Mouse (Mus musculus) c-Kit-positive CD71-positive TER-119-negative erythroid progenitor cells, embryonic 14.5 days (primary cell): Measurements from ENCODE around the gene Ikzf4.

Experiments used
- DNase-seq: peaks from one replicate; pipeline ENCODE4 v3.0.0-alpha.2; 2013; ENCODE audit warnings: low read depth

The Ikzf4 gene

GRCm38 (mm10) chr10:128612433-128613153 lies 33.2 kb downstream of the Ikzf4 start:
- peak; percentile 87 for DNase-seq

GRCm38 (mm10) chr10:128606483-128606882 lies 39.3 kb downstream of the Ikzf4 start:
- DNase-seq = no peak

- no peak for DNase-seq
These were observed 43.2 kb downstream of the Ikzf4 start for GRCm38 (mm10) chr10:128602470-128603128.

GRCm38 (mm10) chr10:128601499-128601898 lies 44.3 kb downstream of the Ikzf4 start:
- no peak for DNase-seq

- no peak for DNase-seq
These were observed 47.3 kb downstream of the Ikzf4 start for GRCm38 (mm10) chr10:128598476-128598875.

GRCm38 (mm10) chr10:128592797-128593196 lies 53.0 kb downstream of the Ikzf4 start:
- DNase-seq = no peak

GRCm38 (mm10) chr10:128591436-128591835 lies 54.4 kb downstream of the Ikzf4 start:
- DNase-seq = no peak

GRCm38 (mm10) chr10:128590193-128590690 lies 55.5 kb downstream of the Ikzf4 start:
- peak; percentile 16 for DNase-seq

- peak; percentile 24 for DNase-seq
These were observed 56.2 kb downstream of the Ikzf4 start, which contains the start of gene Erbb3 for GRCm38 (mm10) chr10:128589464-128590192. Gene Erbb3 (minus strand): TSS chr10:128589652.

- DNase-seq = no peak
These were observed 56.9 kb downstream of the Ikzf4 start for GRCm38 (mm10) chr10:128588775-128589463.

- DNase-seq = no peak
These were observed 57.7 kb downstream of the Ikzf4 start for GRCm38 (mm10) chr10:128588136-128588535.

- DNase-seq = no peak
These were observed 58.1 kb downstream of the Ikzf4 start for GRCm38 (mm10) chr10:128587697-128588096.

- DNase-seq = no peak
These were observed 58.7 kb downstream of the Ikzf4 start for GRCm38 (mm10) chr10:128587120-128587519.

- DNase-seq = no peak
These were observed 59.2 kb downstream of the Ikzf4 start for GRCm38 (mm10) chr10:128586546-128586945.

GRCm38 (mm10) chr10:128584386-128584785 lies 61.4 kb downstream of the Ikzf4 start:
- DNase-seq = no peak

- DNase-seq = no peak
These were observed 62.1 kb downstream of the Ikzf4 start for GRCm38 (mm10) chr10:128583644-128584043.
